Mouse (Mus musculus) lung, embryonic 14.5 days (tissue): ENCODE measurements around the gene Angel1. TPM values are rescaled to one million over a fixed set of nuclear protein-coding genes. Genes with fewer than 3 reads are reported as not detected.

Experiments used
- ATAC-seq: fragments of 200-750 bp; cut with Nextera tagmentation; 2 replicates; pipeline ENCODE4 v1.8.0; 2017; ENCODE audit warnings: mild to moderate bottlenecking, moderate TSS enrichment, moderate library complexity; ENCODE audit not compliant: insufficient read depth
- DNase-seq: peaks from one replicate; pipeline ENCODE4 v3.0.0-alpha.2; 2015
- H3K27ac ChIP-seq: fragments of 300-500 bp; sonication (generic); 2 replicates; pipeline ENCODE4 v1.5.1; 2014; ENCODE audit warnings: low read depth, mild to moderate bottlenecking, moderate library complexity
- H3K27me3 ChIP-seq: fragments of 300-500 bp; sonication (generic); 2 replicates; pipeline ENCODE4 v1.6.1; 2014; ENCODE audit warnings: low read length, control low read depth; ENCODE audit not compliant: insufficient read depth
- H3K36me3 ChIP-seq: fragments of 300-500 bp; sonication (generic); 2 replicates; pipeline ENCODE4 v1.6.1; 2014; ENCODE audit warnings: control low read depth; ENCODE audit not compliant: insufficient read depth
- H3K4me1 ChIP-seq: fragments of 300-500 bp; sonication (generic); 2 replicates; pipeline ENCODE4 v1.6.1; 2014; ENCODE audit warnings: antibody characterized with exemption, control low read depth; ENCODE audit not compliant: insufficient read depth
- H3K4me2 ChIP-seq: fragments of 300-500 bp; sonication (generic); 2 replicates; pipeline ENCODE4 v1.6.1; 2014; ENCODE audit warnings: mild to moderate bottlenecking
- H3K4me3 ChIP-seq: fragments of 300-500 bp; sonication (generic); 2 replicates; pipeline ENCODE4 v1.5.1; 2014; ENCODE audit warnings: low read depth, low read length
- H3K9ac ChIP-seq: fragments of 300-500 bp; sonication (generic); 2 replicates; pipeline ENCODE4 v1.6.1; 2014
- H3K9me3 ChIP-seq: fragments of 300-500 bp; sonication (generic); 2 replicates; pipeline ENCODE4 v1.6.1; 2016; ENCODE audit warnings: low read depth, low read length, control low read depth
- CTCF ChIP-seq: IDR thresholded peaks from 2 replicates; pipeline ENCODE4 v1.5.1; 2016; ENCODE audit warnings: antibody characterized with exemption, low read depth
- WGBS: fragments of 180-500 bp; shearing (Covaris S2); extraction: QIAGEN DNeasy Blood & Tissue Kit; methylation state at CpG from one replicate; pipeline ENCODE4 v1.1.7; 2014; 5-methylcytosine and 5-hydroxymethylcytosine counted together
- polyA plus RNA-seq: library from polyadenylated mRNA; unstranded; fragments of >200 nt; fragmentation: Nextera tagmentation; extraction: Ambion mirVana; gene quantifications from 2 replicates; pipeline ENCODE4 v1.2.1, GENCODE M21; 2014

Gene Angel1
- polyA plus RNA-seq, 1 experiment from 2014 or later: 14.3 TPM

GRCm38 (mm10) chr12:86679991-86680491 lies 46.2 kb downstream of the Angel1 start:
- no peak for TF ChIP-seq CTCF
- WGBS: 29% methylated on average over 12 of the region's 12 CpGs
- Histone ChIP-seq H3K4me3 (peak overlapping the region; percentile 77), H3K4me1 (peaks cover 7% of the 10 kb centered on the region; the same call in 1 of the 2 replicates), H3K9ac (peak overlapping the region; percentile 80), H3K27ac (peak overlapping the region; percentile 67), H3K9me3 (no peaks in the 10 kb centered on the region), H3K4me2 (peak overlapping the region; percentile 99), H3K36me3 (no peaks in the 10 kb centered on the region), H3K27me3 (no peaks in the 10 kb centered on the region)
- ATAC-seq (no peak), DNase-seq (no peak)

- DNase-seq: no peak
- H3K27ac ChIP-seq: peak overlapping the region; percentile 78; the same call in 1 of the 2 replicates
- peak; percentile 21; the same call in 1 of the 2 replicates for ATAC-seq
Observed at GRCm38 (mm10) chr12:86679546-86679930, 46.7 kb downstream of the Angel1 start.

GRCm38 (mm10) chr12:86678591-86679545 lies 47.4 kb downstream of the Angel1 start, which contains the start of gene Vash1:
TSS of gene Vash1 (plus strand) at chr12:86678700.
- under 1% methylated on average over 93 of the region's 94 CpGs for WGBS
- Histone ChIP-seq H3K36me3 (no peaks in the 10 kb centered on the region), H3K27me3 (no peaks in the 10 kb centered on the region), H3K4me3 (peak within 1 kb of the TSS; percentile 77), H3K27ac (peak within 1 kb of the TSS; percentile 78), H3K9me3 (no peaks in the 10 kb centered on the region), H3K4me2 (peak within 1 kb of the TSS; percentile 99), H3K9ac (peak within 1 kb of the TSS; percentile 80), H3K4me1 (peaks cover 7% of the 10 kb centered on the region; the same call in 1 of the 2 replicates)
- DNase-seq (peak; percentile 86), ATAC-seq (peak; percentile 81)
- TF ChIP-seq CTCF: no peak

More at GRCm38 (mm10) chr12:86679546-86679930, 46.7 kb downstream of the Angel1 start:
- Histone ChIP-seq H3K4me1 (peaks cover 7% of the 10 kb centered on the region; the same call in 1 of the 2 replicates), H3K4me3 (peak overlapping the region; percentile 77), H3K27me3 (no peaks in the 10 kb centered on the region), H3K9ac (peak overlapping the region; percentile 80), H3K9me3 (no peaks in the 10 kb centered on the region), H3K36me3 (no peaks in the 10 kb centered on the region), H3K4me2 (peak overlapping the region; percentile 99)
- TF ChIP-seq CTCF: no peak
- 2% methylated on average over 9 of the region's 9 CpGs for WGBS

- no peaks in the 10 kb centered on the region for H3K9me3 ChIP-seq
- ATAC-seq: no peak
- H3K27ac ChIP-seq: no peak overlapping the region
- 76% methylated on average over 5 of the region's 5 CpGs for WGBS
- TF ChIP-seq CTCF: no peak
- no peaks in the 10 kb centered on the region for H3K36me3 ChIP-seq
- no peaks in the 10 kb centered on the region for H3K27me3 ChIP-seq
- H3K4me3 ChIP-seq: no peak overlapping the region
- H3K4me1 ChIP-seq: no peaks in the 10 kb centered on the region
- no peak overlapping the region for H3K4me2 ChIP-seq
- no peak overlapping the region for H3K9ac ChIP-seq
- no peak for DNase-seq
Observed at GRCm38 (mm10) chr12:86672507-86672906, 53.8 kb downstream of the Angel1 start.

- no peaks in the 10 kb centered on the region for H3K9me3 ChIP-seq
- H3K4me2 ChIP-seq: no peak overlapping the region
- no peak for TF ChIP-seq CTCF
- no peak overlapping the region for H3K27ac ChIP-seq
- no peaks in the 10 kb centered on the region for H3K27me3 ChIP-seq
- ATAC-seq (no peak), DNase-seq (no peak)
- no peak overlapping the region for H3K9ac ChIP-seq
- no peaks in the 10 kb centered on the region for H3K36me3 ChIP-seq
- no peaks in the 10 kb centered on the region for H3K4me1 ChIP-seq
- no peak overlapping the region for H3K4me3 ChIP-seq
- 67% methylated on average over 4 of the region's 4 CpGs for WGBS
Observed at GRCm38 (mm10) chr12:86672105-86672504, 54.2 kb downstream of the Angel1 start.

- no peaks in the 10 kb centered on the region for H3K27me3 ChIP-seq
- ATAC-seq (no peak), DNase-seq (no peak)
- no peak for TF ChIP-seq CTCF
- no peaks in the 10 kb centered on the region for H3K9me3 ChIP-seq
- 91% methylated on average over 2 of the region's 2 CpGs for WGBS
- H3K4me3 ChIP-seq: no peak overlapping the region
- no peak overlapping the region for H3K27ac ChIP-seq
- H3K4me2 ChIP-seq: no peak overlapping the region
- H3K36me3 ChIP-seq: no peaks in the 10 kb centered on the region
- no peak overlapping the region for H3K9ac ChIP-seq
- H3K4me1 ChIP-seq: no peaks in the 10 kb centered on the region
Observed at GRCm38 (mm10) chr12:86668404-86668803, 57.9 kb downstream of the Angel1 start.

GRCm38 (mm10) chr12:86665656-86666055 lies 60.6 kb downstream of the Angel1 start:
- H3K9me3 ChIP-seq: no peaks in the 10 kb centered on the region
- H3K4me2 ChIP-seq: no peak overlapping the region
- DNase-seq (no peak), ATAC-seq (no peak)
- no peak overlapping the region for H3K9ac ChIP-seq
- H3K27me3 ChIP-seq: no peaks in the 10 kb centered on the region
- no peak overlapping the region for H3K27ac ChIP-seq
- no peaks in the 10 kb centered on the region for H3K4me1 ChIP-seq
- no peaks in the 10 kb centered on the region for H3K36me3 ChIP-seq
- WGBS: 51% methylated on average over 3 of the region's 3 CpGs
- peak; percentile 49; the same call in 1 of the 2 replicates for TF ChIP-seq CTCF
- no peak overlapping the region for H3K4me3 ChIP-seq
